Mouse (Mus musculus) embryonic facial prominence, embryonic 11.5 days (tissue): ENCODE results near the gene Ccdc65. TPM values are rescaled to one million over a fixed set of nuclear protein-coding genes. Genes with fewer than 3 reads are reported as not detected.
"Not testable (repeated sequence)": the region's sequence is repeated elsewhere in the genome, so short reads cannot be mapped to it uniquely, and the experiment has no call there.

Experiments
- ATAC-seq: fragments of 200-750 bp; cut with Nextera tagmentation; replicated peaks from 2 replicates; pipeline ENCODE4 v1.8.0; 2017; ENCODE audit warnings: low read depth; ENCODE audit not compliant: insufficient number of reproducible peaks, low FRiP score, low TSS enrichment
- DNase-seq: peaks from one replicate; pipeline ENCODE4 v3.0.0-alpha.2; 2015; ENCODE audit warnings: low spot score
- H3K27ac ChIP-seq: fragments of 300-500 bp; sonication (generic); replicated peaks from 2 replicates; pipeline ENCODE4 v1.5.1; 2014; ENCODE audit warnings: mild to moderate bottlenecking, low read depth, low read length, control low read depth
- H3K27me3 ChIP-seq: fragments of 300-500 bp; sonication (generic); 2 replicates; pipeline ENCODE4 v1.6.1; 2014; ENCODE audit warnings: mild to moderate bottlenecking, low read length, moderate library complexity, mixed read lengths; ENCODE audit not compliant: control insufficient read depth, insufficient read depth
- H3K36me3 ChIP-seq: fragments of 300-500 bp; sonication (generic); replicated peaks from 2 replicates; pipeline ENCODE4 v1.6.1; 2014; ENCODE audit warnings: low read depth, mild to moderate bottlenecking, low read length, moderate library complexity, mixed read lengths; ENCODE audit not compliant: control insufficient read depth, insufficient read depth
- H3K4me1 ChIP-seq: fragments of 300-500 bp; sonication (generic); 2 replicates; pipeline ENCODE4 v1.6.1; 2014; ENCODE audit warnings: low read length, mixed read lengths; ENCODE audit not compliant: control insufficient read depth, insufficient read depth
- H3K4me2 ChIP-seq: fragments of 300-500 bp; sonication (generic); 2 replicates; pipeline ENCODE4 v1.6.1; 2014; ENCODE audit warnings: low read depth, mild to moderate bottlenecking, control low read depth, low read length, moderate library complexity
- H3K4me3 ChIP-seq: fragments of 300-500 bp; sonication (generic); 2 replicates; pipeline ENCODE4 v1.5.1; 2014; ENCODE audit warnings: low read depth, low read length, control low read depth
- H3K9ac ChIP-seq: fragments of 300-500 bp; sonication (generic); replicated peaks from 2 replicates; pipeline ENCODE4 v1.6.1; 2014; ENCODE audit warnings: mild to moderate bottlenecking, control low read depth, low read length
- H3K9me3 ChIP-seq: fragments of 300-500 bp; sonication (generic); replicated peaks from 2 replicates; pipeline ENCODE4 v1.6.1; 2016; ENCODE audit warnings: mild to moderate bottlenecking, low read length, inconsistent platforms, mixed read lengths; ENCODE audit not compliant: control insufficient read depth
- whole genome bisulfite sequencing: fragments of 180-500 bp; shearing (Covaris S2); extraction: QIAGEN DNeasy Blood & Tissue Kit; methylation state at CpG from one replicate; pipeline ENCODE4 v1.1.7; 2014; 5-methylcytosine and 5-hydroxymethylcytosine counted together
- polyA plus RNA-seq: library from polyadenylated mRNA; unstranded; fragments of >200 nt; fragmentation: Nextera tagmentation; extraction: Ambion mirVana; gene quantifications from 2 replicates; pipeline ENCODE4 v1.2.1, GENCODE M21; 2014

Ccdc65 gene
- polyA plus RNA-seq, 1 experiment from 2014 or later = 1.3 TPM

DNA sequence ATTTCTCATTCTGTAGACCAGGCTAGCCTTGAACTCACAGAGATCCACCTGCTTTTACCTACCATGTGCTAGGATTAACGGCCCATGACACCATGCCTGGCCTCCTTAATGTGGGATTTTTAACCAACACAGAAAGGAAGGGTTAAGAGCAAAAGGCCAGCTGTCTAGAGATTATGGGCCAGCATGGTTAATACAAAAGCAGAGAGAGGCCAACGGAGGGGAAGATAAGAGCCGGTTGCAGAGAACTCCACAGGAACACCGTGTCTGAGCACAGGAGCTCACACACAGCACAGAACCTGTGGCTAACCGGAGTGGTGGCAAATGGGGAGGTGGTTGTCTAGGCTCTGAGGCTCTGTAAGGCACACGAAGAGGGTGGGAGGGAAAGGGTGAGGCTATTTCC, 25.4 kb downstream of the Ccdc65 start:
- H3K4me1 ChIP-seq = no peaks in the 10 kb centered on the region
- no peaks in the 10 kb centered on the region for H3K27me3 ChIP-seq
- no peak overlapping the region for H3K4me2 ChIP-seq
- H3K36me3 ChIP-seq = peaks cover 3% of the 10 kb centered on the region
- no peak overlapping the region for H3K27ac ChIP-seq
- no peak for DNase-seq
- H3K4me3 ChIP-seq = no peak overlapping the region
- H3K9ac ChIP-seq = no peak overlapping the region
- no peaks in the 10 kb centered on the region for H3K9me3 ChIP-seq
- WGBS = 77% methylated on average over 6 of the region's 6 CpGs
- no peak for ATAC-seq

DNA sequence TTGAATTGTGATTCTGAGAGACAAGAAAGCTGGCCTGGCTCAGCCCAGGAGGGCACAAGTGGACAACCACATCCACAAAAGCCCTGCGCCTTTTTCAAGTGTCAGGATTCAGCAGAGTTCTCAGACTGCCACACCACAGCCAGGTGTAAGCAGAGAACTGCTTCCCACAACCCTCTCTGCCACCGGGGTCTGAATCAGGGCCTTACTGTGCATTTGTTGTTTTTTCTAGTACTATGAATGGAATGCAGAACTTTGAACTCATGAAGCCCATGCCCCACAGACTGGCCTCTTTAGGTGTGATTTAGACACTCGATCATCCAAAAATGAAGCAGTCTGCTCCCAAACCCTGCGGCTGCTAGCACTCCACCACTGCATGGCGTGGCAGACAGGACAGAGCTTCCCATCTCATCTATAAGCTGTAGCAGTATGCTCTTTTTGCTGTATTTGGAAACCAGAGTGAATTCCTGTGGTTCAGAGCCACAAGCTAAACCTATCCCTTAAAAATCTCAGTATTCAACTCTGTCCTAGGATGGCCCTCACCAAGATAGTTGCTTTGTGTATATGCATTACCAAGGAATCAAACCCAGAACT, 26.1 kb downstream of the Ccdc65 start:
- H3K9ac ChIP-seq = no peak overlapping the region
- H3K4me2 ChIP-seq = no peak overlapping the region
- ATAC-seq (no peak), DNase-seq (no peak)
- H3K36me3 ChIP-seq = peaks cover 5% of the 10 kb centered on the region
- 74% methylated on average over 5 of the region's 5 CpGs for WGBS
- H3K27ac ChIP-seq = no peak overlapping the region
- no peak overlapping the region for H3K4me3 ChIP-seq
- H3K27me3 ChIP-seq = no peaks in the 10 kb centered on the region
- H3K9me3 ChIP-seq = no peaks in the 10 kb centered on the region
- no peaks in the 10 kb centered on the region for H3K4me1 ChIP-seq

DNA sequence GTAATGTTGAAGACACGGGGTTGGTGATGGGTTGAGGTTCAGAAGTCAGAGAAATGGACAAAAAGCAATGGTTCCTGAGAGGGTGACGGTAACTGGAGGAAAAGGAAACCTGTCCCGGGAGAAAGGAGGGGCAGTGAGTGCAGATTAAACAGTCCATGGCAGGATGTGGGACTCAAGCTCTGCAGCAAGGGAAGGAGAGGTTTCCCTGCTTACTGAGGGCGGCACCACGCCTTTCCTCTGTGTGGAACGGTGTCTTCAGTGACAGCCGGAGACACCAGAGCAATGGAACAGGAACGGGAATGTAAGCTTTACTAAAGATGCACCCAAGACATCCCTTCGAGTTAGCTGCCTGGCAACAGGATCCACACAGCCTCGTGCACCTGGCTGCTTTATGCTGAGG, 28.5 kb downstream of the Ccdc65 start:
- H3K27ac ChIP-seq = no peak overlapping the region
- ATAC-seq (no peak), DNase-seq (no peak)
- peaks cover 5% of the 10 kb centered on the region for H3K36me3 ChIP-seq
- H3K4me1 ChIP-seq = no peaks in the 10 kb centered on the region
- WGBS = 91% methylated on average over 10 of the region's 10 CpGs
- no peaks in the 10 kb centered on the region for H3K27me3 ChIP-seq
- no peak overlapping the region for H3K4me2 ChIP-seq
- no peak overlapping the region for H3K4me3 ChIP-seq
- no peak overlapping the region for H3K9ac ChIP-seq
- no peaks in the 10 kb centered on the region for H3K9me3 ChIP-seq

DNA sequence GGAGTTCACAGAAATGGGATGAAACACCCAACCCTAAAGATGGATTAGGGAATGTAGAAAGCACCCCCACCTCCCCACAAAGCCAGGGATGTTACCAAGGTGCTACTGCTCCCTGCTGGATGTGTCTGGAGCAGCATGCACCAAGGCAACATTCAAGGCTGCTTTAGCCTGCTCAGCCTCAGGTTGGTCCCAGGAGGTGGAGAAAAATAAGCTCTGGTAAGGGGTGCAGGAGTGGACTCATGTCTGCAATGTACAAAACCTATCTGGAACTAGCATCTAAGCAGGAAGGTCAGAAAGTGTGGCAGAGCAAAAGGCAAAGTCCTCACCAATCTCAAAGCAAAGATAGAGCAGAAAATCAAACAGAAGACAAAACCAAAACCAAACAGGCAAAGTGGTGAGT, 29.9 kb downstream of the Ccdc65 start:
- no peaks in the 10 kb centered on the region for H3K9me3 ChIP-seq
- no peak for ATAC-seq
- H3K27me3 ChIP-seq = no peaks in the 10 kb centered on the region
- H3K4me3 ChIP-seq = no peak overlapping the region
- H3K4me2 ChIP-seq = no peak overlapping the region
- no peak for DNase-seq
- H3K27ac ChIP-seq = no peak overlapping the region
- H3K9ac ChIP-seq = no peak overlapping the region
- H3K36me3 ChIP-seq = peaks cover 8% of the 10 kb centered on the region
- H3K4me1 ChIP-seq = no peaks in the 10 kb centered on the region

DNA sequence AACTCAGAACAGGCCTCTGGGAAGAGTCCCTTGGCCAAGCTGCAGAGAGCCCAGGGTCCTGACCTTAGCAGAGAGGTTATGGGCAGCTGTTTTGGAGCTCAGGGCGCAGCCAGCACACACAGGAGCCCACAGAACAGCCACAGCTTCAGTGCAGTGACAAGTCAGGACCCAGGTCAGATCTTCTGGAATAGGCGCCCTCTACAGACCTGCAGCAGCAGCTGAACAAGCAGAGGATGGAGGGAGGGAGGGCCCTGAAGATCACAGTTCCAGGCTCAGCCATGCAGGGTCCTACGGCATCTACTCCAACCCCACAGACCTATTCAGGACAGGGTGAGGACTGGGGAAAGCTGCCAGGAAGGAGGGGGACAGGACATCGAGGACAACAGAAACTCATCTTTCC, 30.8 kb downstream of the Ccdc65 start:
- Histone ChIP-seq H3K4me2 (no peak overlapping the region), H3K4me3 (no peak overlapping the region), H3K9ac (no peak overlapping the region), H3K4me1 (no peaks in the 10 kb centered on the region), H3K27ac (no peak overlapping the region), H3K27me3 (no peaks in the 10 kb centered on the region), H3K36me3 (peaks cover 8% of the 10 kb centered on the region), H3K9me3 (no peaks in the 10 kb centered on the region)
- ATAC-seq (no peak), DNase-seq (no peak)
- 66% methylated on average over 4 of the region's 4 CpGs for WGBS

DNA sequence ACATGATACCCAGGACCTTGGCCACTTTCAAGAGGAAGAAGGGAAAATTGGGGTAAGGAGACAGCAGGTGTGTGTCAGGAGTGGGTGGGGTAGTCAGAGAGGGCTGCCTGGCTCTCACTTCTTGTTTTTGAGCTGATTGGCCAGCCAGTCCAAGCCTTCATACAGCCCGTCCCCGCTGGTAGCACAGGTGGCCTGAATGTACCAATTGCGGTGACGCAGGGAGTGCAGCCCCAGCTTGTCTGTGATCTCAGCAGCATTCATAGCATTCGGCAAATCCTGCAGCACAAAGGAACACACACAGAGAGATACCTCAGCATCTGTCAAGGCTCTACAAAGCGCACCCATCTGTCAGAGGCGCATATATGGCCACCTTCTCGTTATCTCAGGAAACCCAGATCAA, 32.2 kb downstream of the Ccdc65 start:
- no peak for DNase-seq

DNA sequence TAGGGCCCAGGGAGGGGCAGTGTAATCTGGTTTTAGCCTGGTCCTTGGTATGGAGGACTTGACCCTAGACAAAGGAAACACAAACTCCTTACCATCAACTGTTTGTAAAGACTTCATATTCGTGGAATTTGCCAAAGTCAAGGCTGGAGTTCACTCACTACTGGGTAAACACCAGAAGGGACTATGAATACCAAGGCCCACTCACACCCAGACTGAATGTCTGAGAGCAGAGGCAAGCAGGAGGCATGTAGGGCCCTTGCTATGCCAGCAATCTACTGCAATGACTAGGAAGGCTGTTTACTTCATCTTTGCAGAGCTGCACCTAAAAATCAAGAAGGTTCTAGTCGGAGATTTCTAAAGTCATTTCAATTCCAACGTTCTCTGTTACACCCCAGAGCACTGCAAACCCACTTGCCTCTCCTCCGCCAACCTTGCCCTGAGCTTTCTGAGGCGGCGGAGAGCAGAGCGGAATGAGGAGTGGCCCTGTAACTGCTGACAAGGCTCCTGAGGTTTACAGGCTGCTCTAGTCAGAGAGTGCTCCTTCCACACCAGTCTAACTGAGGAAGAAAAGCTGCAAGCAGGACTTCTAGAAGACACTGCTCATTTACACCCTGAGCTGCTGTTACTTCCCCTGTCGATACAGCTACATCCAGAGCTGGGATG, 34.9 kb downstream of the Ccdc65 start:
- H3K9ac ChIP-seq = no peak overlapping the region
- 88% methylated on average over 8 of the region's 8 CpGs for WGBS
- no peaks in the 10 kb centered on the region for H3K27me3 ChIP-seq
- DNase-seq (no peak), ATAC-seq (no peak)
- no peak overlapping the region for H3K4me3 ChIP-seq
- no peak overlapping the region for H3K27ac ChIP-seq
- no peaks in the 10 kb centered on the region for H3K4me1 ChIP-seq
- H3K9me3 ChIP-seq = no peaks in the 10 kb centered on the region
- H3K4me2 ChIP-seq = no peak overlapping the region
- H3K36me3 ChIP-seq = peaks cover 5% of the 10 kb centered on the region

More for the DNA sequence above, 32.2 kb downstream of the Ccdc65 start:
- H3K27me3 ChIP-seq = no peaks in the 10 kb centered on the region
- 86% methylated on average over 8 of the region's 8 CpGs for WGBS
- H3K27ac ChIP-seq = no peak overlapping the region
- no peaks in the 10 kb centered on the region for H3K4me1 ChIP-seq
- no peaks in the 10 kb centered on the region for H3K9me3 ChIP-seq
- no peak overlapping the region for H3K4me2 ChIP-seq
- no peak for ATAC-seq
- no peak overlapping the region for H3K9ac ChIP-seq
- no peak overlapping the region for H3K4me3 ChIP-seq
- peaks cover 8% of the 10 kb centered on the region for H3K36me3 ChIP-seq

DNA sequence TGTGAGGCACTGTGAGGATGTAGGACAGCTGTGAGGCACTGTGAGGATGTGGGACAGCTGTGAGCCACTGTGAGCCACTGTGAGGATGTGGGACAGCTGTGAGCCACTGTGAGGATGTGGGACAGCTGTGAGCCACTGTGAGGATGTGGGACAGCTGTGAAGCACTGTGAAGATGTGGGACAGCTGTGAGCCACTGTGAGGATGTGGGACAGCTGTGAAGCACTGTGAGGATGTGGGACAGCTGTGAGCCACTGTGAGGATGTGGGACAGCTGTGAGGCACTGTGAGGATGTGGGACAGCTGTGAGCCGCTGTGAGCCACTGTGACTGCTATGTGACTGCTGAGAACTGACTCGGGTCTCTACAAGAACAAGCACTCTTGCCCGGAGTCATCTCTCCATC, 35.9 kb downstream of the Ccdc65 start:
- not testable (repeated sequence) for ATAC-seq, H3K27me3 ChIP-seq

More for the DNA sequence above, 35.9 kb downstream of the Ccdc65 start:
- H3K9me3 ChIP-seq, H3K36me3 ChIP-seq, DNase-seq, H3K4me2 ChIP-seq, H3K27ac ChIP-seq, H3K4me3 ChIP-seq, H3K4me1 ChIP-seq, H3K9ac ChIP-seq: not testable (repeated sequence)
- WGBS = 83% methylated on average over 3 of the region's 3 CpGs
